Mouse (Mus musculus) granulocyte monocyte progenitor cell, adult 5-6 weeks (primary cell): ENCODE measurements around the gene Gm4881. TPM values are rescaled to one million over a fixed set of nuclear protein-coding genes. Genes with fewer than 3 reads are reported as not detected.
"Not testable (repeated sequence)": the region's sequence is repeated elsewhere in the genome, so short reads cannot be mapped to it uniquely, and the experiment has no call there.

Experiments used
- ATAC-seq: replicated peaks from 2 replicates; pipeline ENCODE4 v1.8.0; 2016; ENCODE audit warnings: mild to moderate bottlenecking, moderate TSS enrichment, inconsistent platforms; ENCODE audit not compliant: poor library complexity, severe bottlenecking
- total RNA-seq, 2 experiments: library from RNA; stranded (forward) in 1 of 2; stranded (reverse) in 1 of 2; fragments of 200-712, 200-1000 nt in 1 of 2; fragments of >200 nt in 1 of 2; fragmentation: Nextera tagmentation in 1 of 2; gene quantifications; 2 replicates each; pipeline ENCODE4 v1.2.3; 2014 to 2017

Gene Gm4881
- total RNA-seq, 2 experiments from 2014 or later: not detected

GRCm38 (mm10) chr7:24901114-24901513, 43.2 kb downstream of the Gm4881 start:
- ATAC-seq: no peak

DNA sequence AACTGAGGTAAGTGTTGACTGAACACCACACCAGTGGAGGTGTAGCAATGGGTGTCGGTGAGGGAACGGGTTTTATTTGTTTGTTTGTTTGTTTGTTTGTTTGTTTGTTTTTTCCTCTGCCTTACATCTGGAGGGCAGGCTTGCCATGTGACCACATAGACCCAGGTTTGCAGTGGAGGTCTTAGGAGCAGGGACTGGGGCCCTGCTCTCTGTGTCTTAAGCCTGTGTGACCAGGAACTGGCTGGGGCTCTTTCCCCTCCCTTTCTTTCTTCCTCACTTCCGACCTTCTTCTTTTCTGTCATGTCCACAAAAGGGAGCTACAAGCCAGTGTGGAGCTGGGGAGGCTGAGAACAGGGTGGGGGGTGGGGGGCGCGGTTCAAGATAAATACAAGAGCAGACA, 46.3 kb downstream of the Gm4881 start:
- ATAC-seq: no peak

DNA sequence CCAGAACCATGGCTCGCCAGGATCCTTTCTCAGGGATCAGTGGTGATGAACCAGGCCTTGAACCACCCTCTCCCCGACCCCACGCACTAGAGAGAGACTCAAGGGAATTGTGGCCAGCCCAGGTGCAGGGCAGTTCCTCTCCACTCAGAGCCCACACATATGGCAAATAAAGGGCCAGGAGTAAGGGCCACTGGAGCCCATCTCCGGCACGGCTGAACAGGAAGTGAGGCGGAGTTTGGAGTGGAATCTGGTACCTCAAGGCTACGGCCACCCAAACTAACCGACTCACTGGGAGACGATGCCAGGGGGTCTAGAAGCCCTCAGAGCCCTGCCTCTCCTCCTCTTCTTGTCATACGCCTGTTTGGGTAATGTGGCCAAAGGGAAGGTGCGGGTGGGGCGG, 47.1 kb downstream of the Gm4881 start, which contains the start of gene Cd79a:
Gene Cd79a (plus strand): TSS at position 158 of the 400 bp plus-strand sequence.
- peak; percentile 8; the same call in 1 of the 2 replicates for ATAC-seq

- ATAC-seq: no peak
These were observed 48.0 kb downstream of the Gm4881 start for GRCm38 (mm10) chr7:24896269-24896668.

DNA sequence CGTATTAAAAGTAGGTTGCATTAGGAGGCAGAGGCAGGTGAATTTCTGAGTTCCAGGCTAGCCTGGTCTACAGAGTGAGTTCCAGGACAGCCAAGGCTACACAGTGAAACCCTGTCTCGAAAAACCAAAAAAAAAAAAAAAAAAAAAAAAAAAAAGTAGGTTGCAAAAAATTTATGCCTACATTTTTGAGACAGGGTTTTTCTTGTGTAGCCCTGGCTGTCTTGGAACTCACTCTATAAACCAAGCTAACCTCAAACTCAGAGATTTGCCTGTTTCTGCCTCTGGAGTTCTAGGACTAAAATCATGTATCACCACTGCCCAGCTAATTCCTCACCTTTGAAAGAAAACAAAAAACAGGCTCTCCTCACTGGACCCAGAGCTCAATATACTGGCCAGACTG, 48.5 kb downstream of the Gm4881 start:
- not testable (repeated sequence) for ATAC-seq

- ATAC-seq: no peak
These were observed 52.1 kb downstream of the Gm4881 start for GRCm38 (mm10) chr7:24892125-24892583.

DNA sequence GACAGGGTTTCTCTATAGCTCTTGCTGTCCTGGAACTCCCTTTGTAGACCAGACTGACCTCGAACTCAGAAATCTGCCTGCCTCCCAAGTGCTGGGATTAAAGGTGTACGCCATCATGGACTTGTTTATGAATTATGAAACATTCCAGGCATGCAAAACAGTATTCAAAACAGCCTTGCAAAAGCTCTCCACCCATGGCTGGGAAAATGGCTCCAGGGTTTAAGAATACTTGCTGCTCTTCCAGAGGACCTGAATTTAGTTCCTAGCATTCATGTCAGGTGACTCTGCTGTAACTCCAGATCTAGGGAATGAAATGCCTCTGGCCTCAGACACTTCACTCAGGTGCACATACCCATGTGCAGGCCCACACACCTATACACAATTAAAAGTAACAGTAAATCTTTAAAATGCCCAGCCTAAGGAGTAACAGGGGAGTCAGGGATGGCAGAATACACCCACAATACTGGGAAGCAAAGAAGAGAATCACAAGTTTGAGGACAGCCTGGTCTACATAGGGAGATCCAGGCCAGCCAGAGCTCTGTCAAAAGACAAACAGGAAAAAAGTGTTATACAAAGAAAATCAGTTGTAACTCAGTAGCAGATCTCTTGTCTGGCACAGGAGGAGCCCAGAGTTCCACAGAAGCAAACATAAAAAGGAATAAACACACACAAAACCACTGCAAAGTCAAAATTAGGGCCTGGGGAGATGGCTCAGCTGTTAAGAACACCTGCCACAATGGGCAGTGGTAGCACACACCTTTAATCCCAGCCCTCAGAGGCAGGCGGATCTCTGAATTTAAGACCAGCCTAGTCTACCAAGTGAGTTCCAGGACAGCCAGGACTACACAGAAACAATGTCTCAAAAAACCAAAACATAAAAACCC, 52.8 kb downstream of the Gm4881 start:
- ATAC-seq: no peak

- ATAC-seq: peak; percentile 83
These were observed 53.7 kb downstream of the Gm4881 start for GRCm38 (mm10) chr7:24890281-24891216.

DNA sequence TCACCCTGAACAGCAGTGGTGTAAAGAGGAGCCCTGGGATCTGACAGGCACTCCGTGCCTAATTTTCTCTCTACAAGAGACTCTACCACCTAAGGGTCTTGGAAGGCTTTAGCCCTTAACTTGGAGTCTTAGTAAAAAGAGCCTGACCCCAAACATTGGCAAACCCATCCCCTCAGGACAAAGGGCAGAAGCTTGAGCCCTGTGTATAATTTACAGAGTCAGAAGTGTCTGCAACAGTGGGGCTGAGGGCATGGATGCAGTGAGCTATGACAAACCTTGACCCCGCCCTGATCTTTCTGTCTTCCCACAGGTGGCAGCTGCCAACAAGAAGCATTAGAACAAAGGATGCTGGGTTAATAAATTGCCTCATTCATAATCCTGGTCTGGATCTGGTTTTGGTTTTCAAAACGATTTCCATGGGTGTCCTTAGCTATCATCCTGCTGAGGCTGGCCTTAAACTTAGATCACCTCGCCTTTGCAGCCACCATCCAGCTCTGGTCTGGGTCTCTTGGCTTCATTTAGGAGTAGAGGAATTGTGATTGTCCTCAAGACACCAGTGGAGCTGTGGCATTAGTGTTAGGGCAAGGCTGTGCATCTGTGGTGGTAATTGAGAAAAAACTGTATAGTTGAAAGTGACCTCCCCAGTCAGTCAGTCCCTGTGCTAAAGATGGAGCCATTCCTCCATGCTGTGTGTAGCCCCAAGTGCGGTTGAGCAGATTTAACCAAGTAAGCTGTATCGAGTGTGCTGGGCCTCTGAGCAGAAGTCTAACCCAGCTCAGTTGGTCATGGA, 54.7 kb downstream of the Gm4881 start:
- ATAC-seq: no peak

DNA sequence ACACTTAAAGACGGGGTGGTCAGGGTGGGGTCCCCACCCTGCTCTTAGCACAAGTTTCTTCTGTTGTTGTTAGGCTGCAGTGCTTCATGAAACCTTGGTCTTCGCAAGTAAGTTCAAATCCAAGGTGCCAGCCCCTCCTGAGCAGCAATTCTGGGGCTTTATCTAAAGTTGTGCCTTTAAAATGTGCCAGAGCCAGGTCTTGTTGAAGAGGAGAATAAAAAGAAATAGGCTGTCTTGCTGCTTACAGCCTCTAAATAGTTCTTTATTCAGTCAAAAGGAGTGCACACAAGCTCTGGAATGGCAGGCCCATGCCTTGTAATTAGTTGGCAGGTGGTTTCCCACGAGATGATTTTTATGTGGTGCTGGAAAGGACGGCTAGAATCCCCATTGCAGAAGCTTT, 57.2 kb downstream of the Gm4881 start:
- no peak for ATAC-seq

DNA sequence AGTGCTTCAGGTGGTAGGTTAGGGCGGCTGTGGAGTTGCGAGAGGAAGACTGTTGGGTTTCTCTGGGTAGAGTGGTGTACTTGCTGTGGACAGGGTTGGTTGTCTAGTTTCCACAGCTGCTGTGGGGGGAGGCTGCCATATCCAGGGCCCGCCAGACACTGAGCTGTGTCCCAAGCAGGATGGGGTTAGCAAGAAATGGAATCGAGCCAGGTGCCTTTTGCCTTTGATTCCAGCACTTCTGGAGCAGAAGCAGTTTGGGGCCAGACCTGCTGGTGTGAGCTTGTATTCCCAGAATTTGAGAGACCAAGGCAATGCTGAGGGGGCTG, 58.0 kb downstream of the Gm4881 start:
- no peak for ATAC-seq

- ATAC-seq: no peak
These were observed 58.6 kb downstream of the Gm4881 start for GRCm38 (mm10) chr7:24885468-24886307.

- no peak; the same call in 1 of the 2 replicates for ATAC-seq
These were observed 59.5 kb downstream of the Gm4881 start for GRCm38 (mm10) chr7:24884693-24885291.

- ATAC-seq: peak; percentile 87
These were observed 60.2 kb downstream of the Gm4881 start, which contains the start of gene Rps19 for GRCm38 (mm10) chr7:24883896-24884692. Gene Rps19 (plus strand): TSS chr7:24884371.

GRCm38 (mm10) chr7:24882416-24883199, 61.7 kb downstream of the Gm4881 start:
- no peak for ATAC-seq

DNA sequence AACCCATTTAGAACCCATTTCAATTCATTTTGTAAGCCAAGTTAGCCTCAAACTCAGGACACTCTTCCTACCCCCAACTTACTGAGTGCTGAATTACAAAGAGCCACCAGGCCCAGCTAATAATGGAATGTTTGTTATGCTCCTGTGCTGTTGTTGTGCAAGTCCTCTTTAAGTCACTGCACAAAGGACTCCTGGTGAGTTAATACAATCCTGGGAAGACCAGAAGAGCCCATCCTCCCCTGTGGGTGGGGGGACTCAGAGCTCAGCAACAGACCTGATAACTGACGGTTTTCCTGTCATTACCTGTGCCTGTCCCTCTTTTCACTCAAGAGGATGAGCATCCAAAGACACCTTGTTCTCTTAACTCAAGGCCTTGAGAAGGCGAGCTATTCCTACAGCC, 64.7 kb downstream of the Gm4881 start:
- ATAC-seq: no peak

DNA sequence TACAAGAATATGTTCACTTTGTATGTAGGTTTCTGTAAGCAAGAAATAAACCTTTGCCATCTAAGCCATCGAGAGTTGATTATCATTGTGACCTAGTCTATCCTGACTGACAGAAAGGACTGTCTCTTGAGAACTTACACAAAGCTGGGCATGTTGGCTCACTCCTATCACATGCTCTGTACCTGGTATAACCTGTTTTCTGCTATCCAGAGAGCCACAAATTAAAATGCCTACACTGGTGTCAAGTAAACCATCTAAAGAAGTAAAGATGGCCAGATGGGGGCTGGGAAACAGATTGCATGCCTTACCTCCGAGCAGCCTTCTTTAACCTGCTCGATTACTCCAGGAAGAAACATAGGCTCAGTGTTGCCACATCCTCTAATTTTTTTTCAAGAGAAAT, 66.7 kb downstream of the Gm4881 start:
- ATAC-seq: peak; percentile 24; the same call in 1 of the 2 replicates
